In genomic region chr1:193655076-193655677, GRCm38 (mm10) we compare ENCODE assay signal across 10 mouse cellular contexts.
A peak's percentile ranks its signal among the peaks of the same experiment; 100 is the strongest.
DNase-seq lines count a peak whose midpoint lies in the region; ATAC-seq lines count a peak whose summit lies in the region.
"Had no signal": no experiment of that assay in that cellular context is flagged by ENCODE, and none has a peak within 500 bp of the region (broad histone marks: within the 10 kb centered on the region; RNA-seq: fewer than 3 reads in every experiment).

No protein-coding gene starts in this region.

- H3K4me1 ChIP-seq in forebrain, embryonic 14.5 days (ENCODE audit: control insufficient read depth, insufficient read depth, low read length), result no peaks in the 10 kb centered on the region
- H3K4me1 ChIP-seq in intestine, embryonic 16.5 days (ENCODE audit: control insufficient read depth, insufficient read depth, low read length), result no peaks in the 10 kb centered on the region
- H3K4me1 ChIP-seq: kidney, embryonic 15.5 days had no signal

- no peaks in the 10 kb centered on the region for H3K9me3 ChIP-seq in forebrain, embryonic 14.5 days (replicated peaks; ENCODE audit: control insufficient read depth, low read length)
- H3K9me3 ChIP-seq in intestine, embryonic 16.5 days (ENCODE audit: control insufficient read depth, low read length), result no peaks in the 10 kb centered on the region
- H3K9me3 ChIP-seq: hindbrain, embryonic 10.5 days; kidney, embryonic 15.5 days; lung, embryonic 15.5 days had no signal

- no peak overlapping the region for H3K9ac ChIP-seq in forebrain, embryonic 14.5 days (ENCODE audit: low read length)
- H3K9ac ChIP-seq in intestine, embryonic 16.5 days (ENCODE audit: low read depth, low read length), result no peak overlapping the region
- H3K9ac ChIP-seq: kidney, embryonic 15.5 days; lung, embryonic 15.5 days had no signal

- H3K27me3 ChIP-seq in forebrain, embryonic 14.5 days (replicated peaks; ENCODE audit: control insufficient read depth, insufficient read depth, low read length), result no peaks in the 10 kb centered on the region
- H3K27me3 ChIP-seq in intestine, embryonic 16.5 days (replicated peaks; ENCODE audit: control insufficient read depth, insufficient read depth, low read length), result no peaks in the 10 kb centered on the region
- H3K27me3 ChIP-seq: kidney, embryonic 15.5 days; lung, embryonic 15.5 days had no signal

- ATAC-seq in forebrain, embryonic 14.5 days, result peak; percentile 75
- ATAC-seq in cerebellum, adult (ENCODE audit: insufficient number of reproducible peaks, low FRiP score, low TSS enrichment), result no peak
- no peak for ATAC-seq in intestine, embryonic 16.5 days

- no peaks in the 10 kb centered on the region for H3K36me3 ChIP-seq in forebrain, embryonic 14.5 days (ENCODE audit: control insufficient read depth, insufficient read depth, low read length)
- no peaks in the 10 kb centered on the region for H3K36me3 ChIP-seq in intestine, embryonic 16.5 days (ENCODE audit: control insufficient read depth, insufficient read depth, low read length)
- H3K36me3 ChIP-seq: hindbrain, embryonic 10.5 days; kidney, embryonic 15.5 days; lung, embryonic 15.5 days had no signal

- 79% methylated on average over 14 of the region's 14 CpGs for WGBS in forebrain, embryonic 14.5 days
- WGBS in intestine, embryonic 16.5 days, result 67% methylated on average over 14 of the region's 14 CpGs

- no peak overlapping the region for H3K4me2 ChIP-seq in forebrain, embryonic 14.5 days (ENCODE audit: low read length)
- no peak overlapping the region for H3K4me2 ChIP-seq in intestine, embryonic 16.5 days (ENCODE audit: low read depth, low read length)
- H3K4me2 ChIP-seq: kidney, embryonic 15.5 days; lung, embryonic 15.5 days had no signal

- intact Hi-C loops in heart, postnatal 36 days (cut with DNase I), result no loop called here

- DNase-seq in ES-CJ7 (ENCODE audit: low read depth, low spot score) (peak; percentile 21), R1 (ENCODE audit: low read depth, low spot score) (peak; percentile 29)
- DNase-seq in forebrain, embryonic 14.5 days (ENCODE audit: low spot score), result peak; percentile 37
- DNase-seq in heart, postnatal 36 days, result peak; percentile 6 to 31
- no peak for DNase-seq in thymus, adult 18-20 months

- no peak overlapping the region for H3K27ac ChIP-seq in forebrain, embryonic 14.5 days (ENCODE audit: low read depth, low read length)
- no peak overlapping the region for H3K27ac ChIP-seq in intestine, embryonic 16.5 days (ENCODE audit: low read length)
- H3K27ac ChIP-seq: hindbrain, embryonic 10.5 days; kidney, embryonic 15.5 days; lung, embryonic 15.5 days had no signal

- no peak overlapping the region for H3K4me3 ChIP-seq in forebrain, embryonic 14.5 days (ENCODE audit: low read depth, low read length)
- H3K4me3 ChIP-seq in intestine, embryonic 16.5 days (ENCODE audit: low read length), result no peak overlapping the region
- H3K4me3 ChIP-seq: hindbrain, embryonic 10.5 days; kidney, embryonic 15.5 days; lung, embryonic 15.5 days had no signal

Comparison
In these comparisons a context has a peak if more than half of its experiments do, and no peak if none do; other contexts are left out.
1. DNase-seq: peak in ES-CJ7 (single experiment), R1 (single experiment), forebrain, embryonic 14.5 days (single experiment) and heart, postnatal 36 days (2 of 2); none in thymus, adult 18-20 months (0 of 2).